Mouse (Mus musculus) testis, adult 2 months (tissue): Measurements from ENCODE around the gene Zfp131.

Source experiments
- CTCF ChIP-seq: fragments of 200-500 bp; IDR thresholded peaks from 2 replicates; pipeline ENCODE4 v1.5.1; 2012; ENCODE audit warnings: low read depth, mild to moderate bottlenecking, inconsistent platforms, low read length, moderate library complexity; ENCODE audit not compliant: control insufficient read depth, insufficient read depth, insufficient replicate concordance
- POLR2A ChIP-seq: fragments of 200-500 bp; IDR thresholded peaks from 2 replicates; pipeline ENCODE4 v1.6.1; 2012; ENCODE audit warnings: low read depth, mild to moderate bottlenecking, inconsistent platforms, low read length, moderate library complexity; ENCODE audit not compliant: control insufficient read depth

DNA sequence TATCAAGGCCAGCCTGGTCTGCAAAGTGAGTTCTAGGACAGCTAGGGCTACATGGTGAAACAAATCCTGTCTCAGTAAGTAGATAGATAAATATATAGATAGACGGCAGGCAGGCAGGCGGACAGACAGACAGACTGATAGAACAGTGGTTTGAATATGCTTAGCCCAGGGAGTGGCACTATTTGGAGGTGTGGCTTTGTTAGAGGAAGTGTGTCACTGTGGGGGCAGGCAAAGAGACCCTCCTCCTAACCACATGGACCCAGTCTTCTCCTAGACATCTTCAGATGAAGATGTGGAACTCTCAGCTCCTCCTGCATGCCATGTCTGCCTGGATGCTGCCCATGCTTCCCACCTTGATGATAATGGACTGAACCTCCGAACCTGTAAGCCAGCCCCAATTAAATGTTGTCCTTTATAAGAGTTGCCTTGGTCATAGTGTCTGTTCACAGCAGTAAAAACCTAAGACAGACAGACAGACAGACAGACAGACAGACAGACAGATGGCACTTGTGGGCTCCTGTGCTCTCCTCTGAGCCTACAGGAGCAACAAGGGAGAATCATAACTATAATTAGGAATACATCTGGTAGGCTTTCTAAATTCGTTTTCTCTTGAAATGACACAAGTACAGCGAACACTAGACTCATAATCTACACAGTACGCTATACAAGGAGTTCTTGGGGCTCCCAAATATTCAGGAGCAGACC is 47.8 kb downstream of the Zfp131 start:
- TF ChIP-seq POLR2A, result no peak
- TF ChIP-seq CTCF, result no peak
